7 mouse cellular contexts compared by ENCODE assay signal in genomic region chr3:144643301-144643871, GRCm38 (mm10).
A peak's percentile ranks its signal among the peaks of the same experiment; 100 is the strongest.
DNase-seq lines count a peak whose midpoint lies in the region; ATAC-seq and TF ChIP-seq lines count a peak whose summit lies in the region.

No protein-coding gene starts in this region.

- no peaks in the 10 kb centered on the region for H3K36me3 ChIP-seq in heart, embryonic 11.5 days (ENCODE audit: control insufficient read depth, insufficient read depth, low read length)
- no peaks in the 10 kb centered on the region for H3K36me3 ChIP-seq in kidney, embryonic 15.5 days
- H3K36me3 ChIP-seq in liver, embryonic 12.5 days = no peaks in the 10 kb centered on the region
- H3K36me3 ChIP-seq in myocyte (ENCODE audit: control insufficient read depth, insufficient read depth) = peaks cover 4% of the 10 kb centered on the region

- no peak for TF ChIP-seq CTCF in embryonic fibroblast, embryonic 13.5 days (IDR thresholded peaks at IDR 0.05; ENCODE audit: borderline replicate concordance, insufficient read depth, low read length)

- no peaks in the 10 kb centered on the region for H3K79me2 ChIP-seq in myocyte (ENCODE audit: control insufficient read depth, insufficient read depth)

- DNase-seq in adrenal gland, postnatal 25 days = peak; percentile 22

- peaks cover 9% of the 10 kb centered on the region; the same call in 1 of the 2 replicates for H3K4me1 ChIP-seq in embryonic fibroblast, embryonic 13.5 days (ENCODE audit: control insufficient read depth, insufficient read depth, low read length)
- peaks cover 13% of the 10 kb centered on the region for H3K4me1 ChIP-seq in heart, embryonic 11.5 days (ENCODE audit: control insufficient read depth, insufficient read depth, low read length)
- H3K4me1 ChIP-seq in kidney, embryonic 15.5 days = peaks cover 13% of the 10 kb centered on the region
- peaks cover 13% of the 10 kb centered on the region for H3K4me1 ChIP-seq in liver, embryonic 12.5 days

- peak overlapping the region; percentile 34; the same call in 1 of the 2 replicates for H3K27ac ChIP-seq in embryonic fibroblast, embryonic 13.5 days (ENCODE audit: insufficient read depth, low read length)
- peak overlapping the region; percentile 70 for H3K27ac ChIP-seq in heart, embryonic 11.5 days (ENCODE audit: low read depth, low read length)
- H3K27ac ChIP-seq in kidney, embryonic 15.5 days = peak overlapping the region; percentile 48
- H3K27ac ChIP-seq in liver, embryonic 12.5 days = peak overlapping the region; percentile 20; the same call in 1 of the 2 replicates

- ATAC-seq in heart, embryonic 11.5 days (replicated peaks; ENCODE audit: insufficient number of reproducible peaks, low FRiP score, low TSS enrichment) = peak; percentile 68
- peak; percentile 86 for ATAC-seq in kidney, embryonic 15.5 days (replicated peaks; ENCODE audit: low FRiP score)
- ATAC-seq in liver, embryonic 12.5 days = peak; percentile 63; the same call in 1 of the 2 replicates
- ATAC-seq in erythroid progenitor cell, adult 5-6 weeks (replicated peaks; ENCODE audit: low FRiP score, poor library complexity, severe bottlenecking) = no peak

- H3K4me3 ChIP-seq in embryonic fibroblast, embryonic 13.5 days (ENCODE audit: insufficient read depth, low read length) = no peak overlapping the region
- no peak overlapping the region for H3K4me3 ChIP-seq in heart, embryonic 11.5 days (ENCODE audit: low read depth, low read length)
- no peak overlapping the region for H3K4me3 ChIP-seq in kidney, embryonic 15.5 days (replicated peaks)
- H3K4me3 ChIP-seq in liver, embryonic 12.5 days = no peak overlapping the region
- H3K4me3 ChIP-seq in myocyte = no peak overlapping the region

- peak overlapping the region; percentile 9; the same call in 1 of the 2 replicates for H3K4me2 ChIP-seq in heart, embryonic 11.5 days
- no peak overlapping the region for H3K4me2 ChIP-seq in kidney, embryonic 15.5 days
- no peak overlapping the region for H3K4me2 ChIP-seq in liver, embryonic 12.5 days
- peak overlapping the region; percentile 35 for H3K4me2 ChIP-seq in myocyte (ENCODE audit: low read depth)

- 0 out of 2 replicates have a peak, but pooled peaks cover 2% of the 10 kb centered on the region for H3K9me3 ChIP-seq in heart, embryonic 11.5 days (replicated peaks; ENCODE audit: control insufficient read depth, low read length)
- 0 out of 2 replicates have a peak, but pooled peaks cover 3% of the 10 kb centered on the region for H3K9me3 ChIP-seq in kidney, embryonic 15.5 days (replicated peaks)
- no peaks in the 10 kb centered on the region for H3K9me3 ChIP-seq in liver, embryonic 12.5 days (replicated peaks)

- no peak overlapping the region for H3K9ac ChIP-seq in heart, embryonic 11.5 days (ENCODE audit: low read depth, low read length)
- H3K9ac ChIP-seq in kidney, embryonic 15.5 days = no peak overlapping the region
- no peak overlapping the region for H3K9ac ChIP-seq in liver, embryonic 12.5 days

- 0% methylated on average over 2 of the region's 2 CpGs for WGBS in heart, embryonic 11.5 days (ENCODE audit: insufficient replicate concordance)
- WGBS in kidney, embryonic 15.5 days = 5% methylated on average over 2 of the region's 2 CpGs
- WGBS in liver, embryonic 12.5 days (ENCODE audit: insufficient replicate concordance) = 11% methylated on average over 2 of the region's 2 CpGs

- no peak overlapping the region for H3ac ChIP-seq in myocyte (ENCODE audit: control insufficient read depth, insufficient read length)

- no peak for TF ChIP-seq POLR2A in embryonic fibroblast, embryonic 13.5 days (IDR thresholded peaks at IDR 0.05; ENCODE audit: low read depth, low read length)
- no peak for TF ChIP-seq POLR2A in myocyte (IDR thresholded peaks at IDR 0.05; ENCODE audit: insufficient read length, low read depth)

- no peaks in the 10 kb centered on the region for H3K27me3 ChIP-seq in heart, embryonic 11.5 days (ENCODE audit: control insufficient read depth, insufficient read depth, low read length)
- no peaks in the 10 kb centered on the region for H3K27me3 ChIP-seq in kidney, embryonic 15.5 days
- H3K27me3 ChIP-seq in liver, embryonic 12.5 days (replicated peaks) = peaks cover 12% of the 10 kb centered on the region; the same call in 1 of the 2 replicates
- no peaks in the 10 kb centered on the region for H3K27me3 ChIP-seq in myocyte (ENCODE audit: control insufficient read depth, insufficient read depth, insufficient read length)

TF ChIP-seq in myocyte, 11 proteins besides CTCF, POLR2A, EP300 and RAD21:
- TF ChIP-seq POLR2AphosphoS2 (IDR thresholded peaks at IDR 0.05; ENCODE audit: insufficient read length, low read depth) = no peak
- TF ChIP-seq USF1 (IDR thresholded peaks at IDR 0.05; ENCODE audit: low read depth) = no peak
- no peak for TF ChIP-seq SRF (IDR thresholded peaks at IDR 0.05; ENCODE audit: control insufficient read depth, insufficient read length, low read depth)
- no peak for TF ChIP-seq E2F4 (IDR thresholded peaks at IDR 0.05; ENCODE audit: insufficient read depth)
- TF ChIP-seq TCF12 (IDR thresholded peaks at IDR 0.05; ENCODE audit: insufficient read depth, poor library complexity, severe bottlenecking) = peak; percentile 100
- TF ChIP-seq CEBPB (IDR thresholded peaks at IDR 0.05; ENCODE audit: insufficient read depth, poor library complexity, severe bottlenecking) = peak; percentile 75; the same call in 1 of the 2 replicates
- TF ChIP-seq MYOG (IDR thresholded peaks at IDR 0.05; ENCODE audit: control insufficient read depth in 1 of 3, insufficient read depth in 1 of 3, insufficient read length in 2 of 3, low read depth in 2 of 3) = peak; percentile 98 to 100 (median 100)
- TF ChIP-seq MYOD1 (IDR thresholded peaks at IDR 0.05; ENCODE audit: control insufficient read depth in 1 of 3, insufficient read length in 2 of 3, low read depth in 2 of 3) = peak; percentile 99 to 100 (median 100)
- TF ChIP-seq TCF3 (IDR thresholded peaks at IDR 0.05; ENCODE audit: insufficient read length, low read depth) = peak; percentile 99

Comparison
In these comparisons a context has a peak if more than half of its experiments do, and no peak if none do; other contexts are left out.
1. H3K27ac ChIP-seq: peak in every context shown above with its lines; median percentile 70 in heart, embryonic 11.5 days; 48 in kidney, embryonic 15.5 days; 34 in embryonic fibroblast, embryonic 13.5 days; 20 in liver, embryonic 12.5 days.
2. H3K4me2 ChIP-seq: peak in heart, embryonic 11.5 days (single experiment) and myocyte (single experiment); none in kidney, embryonic 15.5 days (single experiment) and liver, embryonic 12.5 days (single experiment).